Mouse (Mus musculus): Measurements from ENCODE around the gene Pitx1.

Pitx1 gene

DNA sequence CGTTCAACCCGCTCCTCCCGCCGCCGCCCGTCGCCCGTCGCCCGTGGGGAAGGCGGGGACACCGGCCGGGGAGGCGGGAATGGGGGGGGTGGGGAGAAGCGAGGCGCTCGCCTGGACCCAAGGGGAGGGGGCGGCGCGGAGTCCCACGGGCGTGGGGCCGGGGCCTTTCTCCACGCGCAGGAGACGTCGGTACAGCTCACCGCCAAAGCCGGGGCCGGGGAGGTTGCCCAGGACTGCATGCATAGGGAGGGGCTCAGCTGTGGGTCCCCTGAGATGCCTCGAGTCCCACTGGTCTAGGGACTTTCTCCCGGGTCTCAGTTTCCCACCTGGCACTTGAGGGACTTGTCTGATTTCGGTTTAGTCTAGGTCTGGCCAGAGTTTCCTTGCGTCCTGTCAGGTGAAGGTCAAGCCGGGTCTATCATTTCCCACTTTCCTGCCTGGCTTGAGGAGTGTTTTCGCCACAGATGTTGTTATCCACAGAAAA, at the start of gene Pitx1:
TSS of gene Pitx1 (minus strand) at position 51 of the 484 bp plus-strand sequence.
- DNase-seq (ENCODE audit: low read depth), result no peak

- DNase-seq (ENCODE audit: low read depth), result peak; percentile 9
Observed at GRCm38 (mm10) chr13:55881431-55882202, 45.6 kb upstream of the Pitx1 start.

GRCm38 (mm10) chr13:55878353-55878752, 42.4 kb upstream of the Pitx1 start:
- DNase-seq (ENCODE audit: low read depth), result no peak

DNA sequence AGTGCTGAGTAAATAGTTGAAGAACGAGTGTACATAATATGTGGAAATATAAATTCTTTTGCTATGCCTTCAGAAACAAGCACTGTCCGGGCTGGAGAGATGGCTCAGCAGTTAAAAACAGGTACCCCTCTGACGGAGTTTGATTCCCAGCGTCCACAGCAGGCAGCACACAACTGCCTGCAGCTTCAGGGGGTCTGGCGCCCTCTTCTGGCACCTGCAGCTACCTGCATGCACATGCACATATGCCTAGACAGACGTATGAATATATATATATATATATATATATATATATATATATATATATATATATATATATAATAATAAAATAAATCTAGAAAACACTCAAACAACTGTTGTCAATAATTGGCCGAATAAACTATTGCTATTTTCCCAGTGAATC, 35.4 kb upstream of the Pitx1 start:
- DNase-seq (ENCODE audit: low read depth), result no peak

GRCm38 (mm10) chr13:55870001-55870400, 34.0 kb upstream of the Pitx1 start:
- no peak for DNase-seq (ENCODE audit: low read depth)

DNA sequence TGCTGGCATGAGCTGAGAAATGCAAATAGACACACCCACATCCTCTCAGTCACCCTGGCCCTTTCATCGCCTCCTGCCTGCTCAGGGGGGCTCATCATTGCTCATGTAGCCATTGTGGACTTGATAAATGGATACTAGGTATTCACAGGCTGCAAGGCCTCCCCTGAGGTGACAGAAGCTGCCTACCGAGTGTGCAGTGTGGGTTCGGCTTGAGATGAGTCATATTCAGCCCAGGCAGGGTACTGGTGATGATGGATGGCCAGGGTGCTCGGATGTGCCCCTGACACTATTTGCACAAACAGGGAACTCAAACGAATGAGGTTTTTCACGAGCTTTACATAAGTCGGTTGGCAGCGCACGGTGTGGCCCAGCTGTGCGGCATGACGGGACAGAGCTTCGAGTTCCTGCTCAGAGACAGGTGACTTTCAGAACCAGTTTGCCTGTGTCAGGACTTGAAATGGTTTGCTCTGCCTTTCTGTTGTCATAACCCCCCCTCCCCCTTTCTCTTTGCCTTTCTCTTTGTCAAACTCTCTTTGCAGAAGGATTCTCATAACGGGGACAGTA, 31.6 kb upstream of the Pitx1 start:
- peak; percentile 5 for DNase-seq (ENCODE audit: low read depth)

DNA sequence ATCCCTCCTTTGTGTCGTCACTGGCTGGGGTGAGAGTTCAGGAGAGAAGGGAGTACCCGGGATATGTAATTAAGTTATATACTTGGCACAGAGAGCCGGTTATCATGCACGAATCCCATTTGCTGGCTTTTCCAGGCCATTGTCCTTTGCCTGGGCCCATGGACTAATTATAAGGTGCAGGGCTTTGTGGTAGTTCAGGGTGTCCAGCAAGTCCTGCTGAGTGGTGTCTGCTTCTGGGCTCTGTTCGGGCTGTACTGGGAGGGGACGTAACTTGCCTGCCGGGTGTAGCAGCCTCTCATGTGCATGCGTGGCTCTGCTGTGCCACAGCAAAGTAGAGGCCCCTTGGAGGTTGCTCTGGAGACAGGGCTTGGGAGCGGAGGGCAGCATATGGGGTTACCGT, 24.5 kb upstream of the Pitx1 start:
- no peak for DNase-seq (ENCODE audit: low read depth)

DNA sequence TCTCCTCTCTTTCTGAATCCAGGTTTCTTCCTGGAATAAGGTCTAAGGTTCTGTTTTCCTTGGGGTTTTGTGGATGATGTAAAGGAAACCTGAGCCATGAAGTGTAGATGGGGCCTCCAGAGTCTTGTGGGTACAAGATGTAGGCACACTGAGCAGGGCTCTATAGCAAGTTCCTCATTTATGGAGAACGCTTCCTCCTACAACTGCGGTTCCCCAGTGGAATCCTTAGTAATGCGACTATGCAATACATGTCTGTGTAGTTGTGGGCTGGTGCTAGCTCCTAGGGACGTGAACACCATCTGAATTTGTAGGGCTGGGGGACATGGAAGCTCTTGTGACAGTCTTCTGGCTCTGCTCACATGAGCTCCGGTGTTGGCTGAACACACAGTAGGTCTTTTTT, 22.5 kb upstream of the Pitx1 start:
- no peak for DNase-seq (ENCODE audit: low read depth)

DNA sequence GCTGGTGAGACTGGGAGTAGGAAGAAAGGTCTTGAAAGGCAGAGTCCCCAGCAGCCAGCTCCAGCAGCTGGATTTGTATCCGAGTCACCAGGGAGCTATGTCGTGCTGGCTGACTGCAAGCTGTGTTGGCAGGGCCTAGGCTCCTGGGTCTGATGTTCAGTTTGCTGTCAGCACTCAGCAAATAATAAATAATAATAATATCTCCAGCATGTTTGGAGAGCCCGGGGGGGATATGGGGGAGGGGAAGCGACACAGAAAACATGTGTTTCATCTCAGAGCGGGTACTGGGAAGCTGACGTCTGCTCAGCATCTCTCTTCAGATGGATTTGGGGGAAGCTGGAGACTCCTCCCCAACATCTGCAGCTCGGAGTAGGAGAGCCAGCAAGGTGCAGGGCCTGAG, 19.8 kb upstream of the Pitx1 start:
- DNase-seq (ENCODE audit: low read depth), result peak; percentile 60

GRCm38 (mm10) chr13:55852205-55852604, 16.2 kb upstream of the Pitx1 start:
- no peak for DNase-seq (ENCODE audit: low read depth)

GRCm38 (mm10) chr13:55850726-55851125, 14.7 kb upstream of the Pitx1 start:
- DNase-seq (ENCODE audit: low read depth), result no peak

DNA sequence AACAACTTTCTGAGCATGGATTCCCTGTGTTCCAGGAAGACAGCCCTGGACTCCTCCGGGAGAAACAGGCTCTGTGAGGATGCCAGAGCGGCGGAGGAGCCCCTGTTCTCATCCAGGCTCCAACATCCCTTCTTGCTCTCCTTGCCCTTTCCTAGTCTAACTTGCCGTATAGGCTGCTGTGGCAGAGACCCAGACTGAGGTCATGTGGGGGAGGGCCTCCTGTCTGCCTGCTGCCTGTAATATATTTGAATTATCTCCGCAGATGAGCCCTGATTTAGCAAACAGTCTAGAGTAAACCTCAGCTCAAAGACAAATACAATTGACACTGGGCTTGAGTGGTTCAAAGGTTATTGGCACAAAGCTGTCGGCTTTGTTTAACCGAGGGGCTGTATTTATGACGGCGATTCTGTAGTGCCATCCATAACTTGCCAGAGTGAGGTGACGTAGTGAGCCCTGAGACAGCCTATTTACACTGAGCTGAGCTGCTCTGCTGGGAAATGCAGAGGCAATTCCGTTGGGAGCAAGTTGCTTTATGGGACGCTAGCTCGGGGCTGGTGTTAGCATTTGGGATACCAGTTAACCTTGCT, 12.7 kb upstream of the Pitx1 start:
- no peak for DNase-seq (ENCODE audit: low read depth)

DNA sequence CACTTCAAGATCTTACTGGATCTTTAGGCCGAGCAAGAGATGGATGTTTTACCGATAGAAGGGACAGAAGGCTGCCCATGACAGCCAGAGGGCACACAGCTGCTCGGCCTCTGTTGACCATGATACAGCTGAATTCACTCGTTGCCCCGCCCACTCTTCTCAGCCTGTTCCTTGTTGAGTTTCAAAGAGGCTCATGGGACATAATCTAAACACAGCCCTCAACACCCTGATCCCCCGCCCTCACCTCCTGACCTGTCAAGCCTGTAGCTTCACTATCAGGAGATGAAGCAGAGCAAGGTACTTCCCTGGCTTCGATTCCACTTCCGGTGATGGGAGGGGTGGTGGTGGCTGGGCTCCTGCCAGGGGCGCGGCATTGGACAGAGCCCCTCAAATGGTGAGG, 11.8 kb upstream of the Pitx1 start:
- DNase-seq (ENCODE audit: low read depth), result no peak

GRCm38 (mm10) chr13:55843700-55844099, 7.7 kb upstream of the Pitx1 start:
- DNase-seq (ENCODE audit: low read depth), result peak; percentile 22

- DNase-seq (ENCODE audit: low read depth), result no peak
Observed at GRCm38 (mm10) chr13:55840223-55840622, 4.2 kb upstream of the Pitx1 start.

DNA sequence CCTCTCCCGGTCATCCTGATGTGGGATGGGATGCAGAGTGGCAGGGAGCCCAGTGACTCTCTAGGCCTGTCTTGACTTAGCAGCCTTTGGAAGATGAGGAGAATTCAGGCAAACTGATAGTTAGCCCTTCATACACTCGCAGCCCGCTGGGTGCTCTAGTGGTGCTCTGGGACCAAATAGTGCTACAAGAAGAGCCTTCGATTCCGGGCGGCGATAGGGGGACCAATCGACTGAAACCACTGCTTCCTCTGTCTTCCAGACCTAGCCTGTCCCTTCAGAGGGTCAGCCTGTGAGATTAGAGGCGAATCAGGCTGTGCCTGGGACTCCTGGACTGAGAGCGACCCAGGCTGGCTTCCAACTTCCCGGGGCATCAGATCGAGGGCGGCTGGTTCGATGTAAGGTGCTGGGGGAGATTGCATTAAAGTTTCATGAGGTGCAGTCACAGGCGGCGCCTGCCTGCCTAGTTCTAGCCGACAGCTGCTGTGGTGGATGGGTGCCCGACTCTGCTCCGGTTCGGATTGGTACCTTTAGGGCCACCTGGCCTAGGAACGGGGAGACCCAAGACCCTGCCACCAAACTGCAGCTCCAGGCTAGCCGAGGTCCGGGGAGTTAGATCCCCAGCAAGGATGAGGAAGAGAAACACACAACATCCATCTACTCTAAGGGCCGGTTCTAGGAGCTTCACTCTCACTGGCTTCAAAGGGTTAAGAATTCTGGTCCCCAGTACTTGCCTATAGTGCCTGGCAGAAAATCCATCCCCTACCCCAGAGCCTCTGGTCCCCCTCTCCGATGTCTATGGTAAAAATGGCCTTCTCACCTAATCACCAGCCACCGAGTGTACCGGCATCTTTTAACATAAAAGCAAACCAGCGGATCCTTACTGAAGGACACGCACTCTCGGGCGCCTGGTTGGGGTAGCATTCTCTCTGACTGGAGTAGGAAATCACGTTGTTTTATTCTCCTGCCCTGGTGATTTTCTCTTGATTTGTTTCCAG, 1.1 kb upstream of the Pitx1 start:
- DNase-seq (ENCODE audit: low read depth), result no peak

- DNase-seq (ENCODE audit: low read depth), result no peak
Observed at GRCm38 (mm10) chr13:55835548-55836097, 369 bp downstream of the Pitx1 start.

DNA sequence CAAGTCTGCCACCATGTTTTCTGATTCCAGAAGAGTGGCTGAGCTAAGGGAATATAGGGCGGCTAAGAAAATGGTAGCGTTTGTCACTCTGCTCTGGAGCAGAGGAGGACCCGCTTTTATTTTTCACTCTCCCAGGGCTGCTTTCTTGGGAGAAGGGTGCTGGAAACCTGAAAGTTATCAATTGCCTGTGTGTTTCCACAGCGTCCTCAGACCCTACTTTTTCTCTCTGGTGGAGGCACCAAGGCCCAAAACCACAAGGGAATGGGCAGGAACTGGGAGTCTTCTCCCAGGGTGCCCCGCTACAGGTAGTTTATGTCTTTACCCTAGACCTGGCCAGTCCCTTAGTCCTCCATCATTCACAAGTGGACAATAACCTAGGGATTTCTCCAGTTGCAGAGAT, 1.3 kb downstream of the Pitx1 start:
- DNase-seq (ENCODE audit: low read depth), result no peak

GRCm38 (mm10) chr13:55833921-55834320, 2.1 kb downstream of the Pitx1 start:
- DNase-seq (ENCODE audit: low read depth), result no peak

GRCm38 (mm10) chr13:55832602-55833001, 3.4 kb downstream of the Pitx1 start:
- DNase-seq (ENCODE audit: low read depth), result no peak

DNA sequence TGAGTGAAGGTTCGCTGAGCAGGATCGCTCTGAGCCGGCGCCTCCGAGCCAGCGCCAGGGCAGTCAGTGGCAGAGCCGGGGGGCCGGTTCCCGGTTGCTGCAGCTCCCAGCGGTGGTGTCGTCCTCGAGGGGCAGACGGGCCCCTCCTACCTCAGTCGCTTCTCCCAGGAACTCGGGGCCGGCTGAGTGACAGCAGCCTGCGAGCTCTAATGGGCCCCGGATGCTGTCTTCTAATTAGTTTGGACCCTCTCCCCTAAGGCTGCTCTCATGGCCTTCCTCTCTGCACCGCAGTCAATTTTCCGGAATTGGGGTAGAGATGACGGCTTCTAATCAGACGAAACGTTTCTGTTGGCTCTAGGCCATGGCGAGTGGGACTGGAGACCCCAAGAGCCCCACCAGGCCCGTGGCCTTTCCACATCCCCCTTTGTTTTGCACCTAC, 4.3 kb downstream of the Pitx1 start:
- DNase-seq (ENCODE audit: low read depth), result no peak

All from NIH3T3 (cell line).